Mouse (Mus musculus) E14TG2a.4 (cell line): ENCODE measurements around the gene Atp1a2.

Experiments used
- CTCF ChIP-seq: conservative IDR thresholded peaks from 2 replicates; pipeline ENCODE4 v1.5.1; 2014; ENCODE audit warnings: low read length
- NANOG ChIP-seq: IDR thresholded peaks from 2 replicates; pipeline ENCODE4 v1.6.1; 2014; ENCODE audit warnings: borderline replicate concordance, low read length, mixed read lengths

DNA sequence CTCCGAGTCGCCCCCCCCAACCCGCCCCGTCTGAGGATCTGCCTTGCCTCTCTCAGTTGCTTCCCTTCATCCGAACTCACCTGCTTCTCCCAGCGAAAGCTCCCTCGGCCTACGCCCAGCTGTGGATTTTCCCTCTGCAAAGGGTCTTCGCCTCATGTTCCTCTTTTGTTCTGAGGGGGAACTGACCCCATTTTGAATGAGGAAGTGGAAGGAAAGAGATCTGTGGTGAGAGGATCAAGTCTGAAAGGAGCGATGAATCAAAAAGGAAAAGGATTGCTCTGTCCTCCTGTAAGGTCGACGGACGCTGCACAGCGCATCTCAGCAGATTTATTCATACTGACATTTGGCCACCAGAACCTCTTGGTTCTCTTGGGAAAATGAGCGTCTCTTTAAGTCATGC lies 37.9 kb upstream of the Atp1a2 start:
- no peak for TF ChIP-seq CTCF
- TF ChIP-seq NANOG, result no peak
